Mouse (Mus musculus) heart, postnatal 0 days (tissue): ENCODE data around the gene Sema6d. TPM values are rescaled to one million over a fixed set of nuclear protein-coding genes. Genes with fewer than 3 reads are reported as not detected.

Experiments
- ATAC-seq: fragments of 200-750 bp; cut with Nextera tagmentation; 2 replicates; pipeline ENCODE4 v1.8.0; 2017; ENCODE audit warnings: low read depth, moderate number of reproducible peaks, moderate library complexity; ENCODE audit not compliant: insufficient read depth
- DNase-seq: peaks from one replicate; pipeline ENCODE4 v3.0.0-alpha.2; 2016; ENCODE audit warnings: low spot score
- H3K27ac ChIP-seq: fragments of 300-500 bp; sonication (generic); 2 replicates; pipeline ENCODE4 v1.5.1; 2014; ENCODE audit warnings: low read depth, mild to moderate bottlenecking
- H3K27me3 ChIP-seq: fragments of 300-500 bp; sonication (generic); 2 replicates; pipeline ENCODE4 v1.6.1; 2014; ENCODE audit warnings: low read length, mixed read lengths; ENCODE audit not compliant: control insufficient read depth, insufficient read depth
- H3K36me3 ChIP-seq: fragments of 300-500 bp; sonication (generic); replicated peaks from 2 replicates; pipeline ENCODE4 v1.6.1; 2014; ENCODE audit warnings: low read length, mixed read lengths; ENCODE audit not compliant: control insufficient read depth, insufficient read depth
- H3K4me1 ChIP-seq: fragments of 300-500 bp; sonication (generic); 2 replicates; pipeline ENCODE4 v1.6.1; 2014; ENCODE audit warnings: antibody characterized with exemption; ENCODE audit not compliant: control insufficient read depth, insufficient read depth
- H3K4me2 ChIP-seq: fragments of 300-500 bp; sonication (generic); 2 replicates; pipeline ENCODE4 v1.6.1; 2014; ENCODE audit warnings: low read depth, mild to moderate bottlenecking, low read length, moderate library complexity
- H3K4me3 ChIP-seq: fragments of 300-500 bp; sonication (generic); 2 replicates; pipeline ENCODE4 v1.5.1; 2014; ENCODE audit warnings: low read depth, low read length
- H3K9ac ChIP-seq: fragments of 300-500 bp; sonication (generic); replicated peaks from 2 replicates; pipeline ENCODE4 v1.6.1; 2014; ENCODE audit warnings: low read depth, low read length, mixed read lengths
- H3K9me3 ChIP-seq: fragments of 300-500 bp; sonication (generic); replicated peaks from 2 replicates; pipeline ENCODE4 v1.6.1; 2016; ENCODE audit warnings: low read length; ENCODE audit not compliant: control insufficient read depth
- CTCF ChIP-seq: IDR thresholded peaks from 2 replicates; pipeline ENCODE4 v1.5.1; 2016; ENCODE audit warnings: antibody characterized with exemption, control low read depth, low read depth
- EP300 ChIP-seq: IDR thresholded peaks from 2 replicates; pipeline ENCODE4 v1.6.1; 2016; ENCODE audit warnings: antibody characterized with exemption, low read depth
- WGBS: fragments of 180-500 bp; shearing (Covaris S2); extraction: QIAGEN DNeasy Blood & Tissue Kit; methylation state at CpG from one replicate; pipeline ENCODE4 v1.1.7; 2014; 5-methylcytosine and 5-hydroxymethylcytosine counted together
- polyA plus RNA-seq: library from polyadenylated mRNA; unstranded; fragments of >200 nt; fragmentation: Nextera tagmentation; extraction: Ambion mirVana; gene quantifications from 2 replicates; pipeline ENCODE4 v1.2.1, GENCODE M21; 2015
- total RNA-seq: library from RNA; depleted of rRNA; stranded (reverse); fragments of >200 nt; gene quantifications from 2 replicates; pipeline ENCODE4 v1.2.3, GENCODE M21; 2014; ENCODE audit warnings: low replicate concordance

Sema6d gene
- total and polyA plus RNA-seq, 2 experiments from 2014 or later, result 8.7 to 28.8 TPM

- Histone ChIP-seq H3K36me3 (no peaks in the 10 kb centered on the region), H3K9ac (no peak overlapping the region), H3K27me3 (no peaks in the 10 kb centered on the region), H3K4me2 (no peak overlapping the region), H3K4me3 (no peak overlapping the region), H3K4me1 (no peaks in the 10 kb centered on the region), H3K9me3 (no peaks in the 10 kb centered on the region), H3K27ac (no peak overlapping the region)
- DNase-seq (no peak), ATAC-seq (no peak)
- TF ChIP-seq CTCF (no peak), EP300 (no peak)
Observed at GRCm38 (mm10) chr2:124477904-124478303, 388.1 kb downstream of the Sema6d start.

- Histone ChIP-seq H3K4me2 (no peak overlapping the region), H3K9me3 (no peaks in the 10 kb centered on the region), H3K27me3 (no peaks in the 10 kb centered on the region), H3K9ac (no peak overlapping the region), H3K4me1 (no peaks in the 10 kb centered on the region), H3K27ac (no peak overlapping the region), H3K4me3 (no peak overlapping the region), H3K36me3 (no peaks in the 10 kb centered on the region)
- WGBS, result 56% methylated on average over 4 of the region's 4 CpGs
- ATAC-seq (no peak), DNase-seq (no peak)
- TF ChIP-seq EP300 (no peak), CTCF (no peak)
Observed at GRCm38 (mm10) chr2:124478526-124478925, 388.8 kb downstream of the Sema6d start.

GRCm38 (mm10) chr2:124485761-124486160, 396.0 kb downstream of the Sema6d start:
- DNase-seq (no peak), ATAC-seq (no peak)
- WGBS, result 94% methylated on average over 1 of the region's 1 CpGs
- Histone ChIP-seq H3K4me2 (no peak overlapping the region), H3K9ac (no peak overlapping the region), H3K27me3 (no peaks in the 10 kb centered on the region), H3K4me3 (no peak overlapping the region), H3K9me3 (no peaks in the 10 kb centered on the region), H3K36me3 (no peaks in the 10 kb centered on the region), H3K4me1 (peaks cover 8% of the 10 kb centered on the region; the same call in 1 of the 2 replicates), H3K27ac (no peak overlapping the region)
- no peak for TF ChIP-seq EP300
- no peak for TF ChIP-seq CTCF

- Histone ChIP-seq H3K4me2 (no peak overlapping the region), H3K4me1 (peaks cover 3% of the 10 kb centered on the region; the same call in 1 of the 2 replicates), H3K4me3 (no peak overlapping the region), H3K9ac (no peak overlapping the region), H3K9me3 (no peaks in the 10 kb centered on the region), H3K27ac (no peak overlapping the region), H3K27me3 (no peaks in the 10 kb centered on the region), H3K36me3 (no peaks in the 10 kb centered on the region)
- ATAC-seq (no peak), DNase-seq (no peak)
- no peak for TF ChIP-seq CTCF
- TF ChIP-seq EP300, result no peak
- WGBS, result 71% methylated on average over 12 of the region's 12 CpGs
Observed at GRCm38 (mm10) chr2:124490010-124490801, 400.4 kb downstream of the Sema6d start.

- ATAC-seq, result no peak
- Histone ChIP-seq H3K4me1 (no peaks in the 10 kb centered on the region), H3K4me3 (no peak overlapping the region), H3K36me3 (no peaks in the 10 kb centered on the region), H3K27me3 (no peaks in the 10 kb centered on the region), H3K9me3 (no peaks in the 10 kb centered on the region), H3K4me2 (no peak overlapping the region), H3K9ac (no peak overlapping the region), H3K27ac (no peak overlapping the region)
- no peak for DNase-seq
- WGBS, result 56% methylated on average over 1 of the region's 1 CpGs
- TF ChIP-seq EP300, result no peak
- no peak for TF ChIP-seq CTCF
Observed at GRCm38 (mm10) chr2:124495751-124496150, 406.0 kb downstream of the Sema6d start.

GRCm38 (mm10) chr2:124499670-124500069, 409.9 kb downstream of the Sema6d start:
- Histone ChIP-seq H3K4me3 (no peak overlapping the region), H3K27me3 (no peaks in the 10 kb centered on the region), H3K9ac (no peak overlapping the region), H3K4me1 (no peaks in the 10 kb centered on the region), H3K4me2 (no peak overlapping the region), H3K36me3 (no peaks in the 10 kb centered on the region), H3K27ac (no peak overlapping the region), H3K9me3 (no peaks in the 10 kb centered on the region)
- TF ChIP-seq CTCF, result no peak
- ATAC-seq (no peak), DNase-seq (no peak)
- WGBS, result 23% methylated on average over 1 of the region's 1 CpGs
